Mouse (Mus musculus): Measurements from ENCODE around the gene Chrna1.

Chrna1 gene

DNA sequence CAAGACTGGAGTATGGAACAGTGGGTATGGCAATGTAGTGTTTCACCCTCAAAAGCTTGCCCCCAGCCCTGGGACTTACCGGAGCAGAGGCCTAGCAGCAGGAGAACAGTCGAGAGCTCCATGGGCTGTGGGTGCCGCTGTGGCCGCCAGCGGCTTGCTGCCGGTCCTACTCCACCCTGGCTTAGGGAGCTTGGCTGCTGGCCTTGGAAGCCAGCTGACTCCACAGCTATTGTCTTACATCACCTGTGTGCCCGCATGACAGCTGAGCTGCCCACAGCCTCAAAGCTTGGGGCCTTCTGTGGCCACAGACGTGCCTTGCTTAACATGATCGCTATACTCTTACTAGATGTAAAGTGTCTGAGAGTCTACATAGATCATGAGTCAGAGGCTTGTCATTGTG is at the start of gene Chrna1:
Gene Chrna1 (minus strand): TSS at position 173 of the 400 bp plus-strand sequence.
- DNase-seq: no peak

DNA sequence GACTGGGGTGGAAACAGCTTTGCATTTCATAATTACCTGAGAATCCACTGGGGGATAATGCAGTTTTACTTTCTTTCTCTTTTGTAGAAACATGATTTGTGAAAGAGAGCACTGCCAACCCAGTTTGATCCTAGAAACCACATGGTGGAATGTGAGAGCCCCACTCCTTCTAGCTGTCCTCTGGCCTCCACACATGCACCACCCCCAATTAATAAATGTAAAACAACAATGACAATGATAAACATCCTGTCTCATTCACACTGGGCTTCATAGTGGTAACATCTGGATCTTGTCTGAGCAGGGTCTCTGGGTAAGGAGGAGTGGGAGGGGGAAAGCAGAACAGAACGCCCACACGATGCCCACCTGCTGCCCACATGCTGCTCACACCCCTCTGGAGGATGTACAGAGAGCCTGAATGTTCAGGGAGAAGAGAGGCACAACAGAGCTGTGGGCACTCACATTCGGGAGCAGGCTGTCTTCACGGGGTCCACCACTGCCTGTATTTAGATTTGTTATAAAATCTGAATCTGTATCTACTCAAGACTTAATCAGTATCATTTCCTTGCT is 38.4 kb upstream of the Chrna1 start:
- no peak for DNase-seq

DNA sequence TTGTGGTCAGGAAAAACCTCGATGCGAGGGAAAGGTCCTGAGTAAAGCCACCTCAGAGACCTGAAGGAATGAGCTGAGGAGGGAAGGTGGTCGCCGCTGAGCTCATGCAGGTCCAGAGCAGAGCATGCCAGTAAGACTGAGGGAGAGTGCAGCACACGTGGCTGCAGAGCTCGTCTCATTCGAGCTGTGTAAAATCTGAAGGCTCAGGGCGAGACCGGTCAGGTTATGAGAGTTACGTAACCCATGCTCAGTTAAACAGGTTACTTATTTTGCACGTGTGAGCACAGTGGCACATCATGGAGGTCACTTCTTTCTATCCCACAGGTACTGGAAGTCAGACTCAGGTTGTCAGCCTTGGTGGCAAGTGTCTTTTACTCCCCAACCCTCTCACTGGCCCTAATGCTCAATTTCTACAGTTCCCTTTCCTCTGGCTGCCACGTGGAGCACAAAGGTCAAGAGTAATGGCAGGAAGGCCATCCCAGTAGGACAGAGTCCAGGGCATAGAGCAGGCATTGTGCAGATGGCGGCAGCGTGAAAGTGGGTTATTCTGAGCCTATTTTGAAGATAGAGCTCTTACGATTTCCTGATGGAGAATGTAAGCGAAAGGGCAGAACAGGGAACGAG is 36.4 kb upstream of the Chrna1 start:
- DNase-seq: no peak

DNA sequence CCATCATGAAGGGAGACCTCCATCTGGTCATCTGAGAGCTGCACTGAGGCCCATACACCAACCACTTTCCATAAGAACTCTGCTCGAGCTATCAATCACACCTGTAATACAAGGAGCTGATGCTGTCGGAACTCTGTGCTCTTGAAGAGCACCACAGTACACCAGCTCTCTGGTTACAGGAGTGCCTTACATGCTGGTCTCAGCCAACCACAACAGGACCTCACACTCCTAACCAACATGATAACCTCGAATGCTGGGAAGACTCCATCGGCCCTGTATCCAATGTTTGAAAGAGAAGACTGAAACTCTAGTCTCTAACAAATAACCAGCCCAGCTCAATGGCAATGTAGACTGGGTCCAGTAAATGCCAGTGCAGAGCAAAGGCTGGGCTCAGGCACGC is 35.3 kb upstream of the Chrna1 start:
- DNase-seq: no peak

DNA sequence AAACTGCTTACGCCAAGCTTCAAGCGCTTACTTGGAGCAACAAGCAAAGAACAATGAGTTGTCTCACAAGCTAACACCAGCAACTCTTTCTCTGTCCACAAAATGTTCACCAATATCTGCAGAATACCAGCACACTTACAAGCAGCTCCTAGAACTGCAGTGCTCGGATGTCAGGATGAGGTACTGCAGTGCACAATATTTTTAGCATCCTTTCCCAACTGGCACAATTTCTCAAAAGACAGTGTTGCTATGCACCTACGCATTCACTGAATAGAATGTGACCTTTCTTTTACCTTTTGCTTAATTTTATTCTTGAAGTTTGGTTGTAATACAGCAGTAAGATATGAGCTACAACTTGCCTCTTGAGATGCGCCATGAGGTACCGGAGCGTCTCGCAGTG is 34.2 kb upstream of the Chrna1 start:
- no peak for DNase-seq

GRCm38 (mm10) chr2:73612941-73613340 is 32.8 kb upstream of the Chrna1 start:
- DNase-seq: no peak

- no peak for DNase-seq
These were observed 32.3 kb upstream of the Chrna1 start for GRCm38 (mm10) chr2:73612367-73612914.

- DNase-seq: no peak
These were observed 31.7 kb upstream of the Chrna1 start for GRCm38 (mm10) chr2:73611798-73612197.

GRCm38 (mm10) chr2:73609724-73610210 is 29.6 kb upstream of the Chrna1 start:
- no peak for DNase-seq

DNA sequence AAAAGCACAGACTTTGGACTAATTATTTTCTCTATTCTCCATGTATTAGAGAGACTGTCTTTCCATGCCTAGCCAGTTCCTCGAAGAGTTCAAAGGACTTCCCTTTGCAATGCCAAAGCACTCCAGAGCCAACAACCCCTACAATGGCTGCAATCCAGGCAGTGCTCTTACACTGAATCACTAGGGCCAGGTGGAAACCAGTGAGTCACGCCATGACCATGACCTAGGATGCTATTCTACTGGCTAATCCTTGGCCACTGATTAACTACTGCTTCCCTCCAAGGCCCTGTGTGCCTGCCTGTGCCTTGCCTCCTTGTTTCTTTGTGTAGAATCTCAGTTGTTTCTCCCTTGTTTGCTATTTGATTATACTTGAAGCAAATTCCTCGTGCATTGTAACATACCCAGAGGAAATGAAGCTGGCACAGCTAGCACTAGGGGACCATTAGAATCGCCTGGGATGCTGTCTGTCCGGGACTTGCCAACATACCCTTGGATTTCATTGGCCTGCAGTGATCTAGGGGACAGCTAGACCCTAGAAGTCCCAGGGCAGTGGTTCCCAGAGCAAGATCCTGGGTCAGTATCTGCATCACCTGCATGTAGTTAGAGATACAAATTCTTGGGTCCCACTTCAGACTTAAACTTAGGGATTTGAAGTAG is 29.1 kb upstream of the Chrna1 start:
- no peak for DNase-seq

- no peak for DNase-seq
These were observed 28.3 kb upstream of the Chrna1 start for GRCm38 (mm10) chr2:73608391-73608790.

DNA sequence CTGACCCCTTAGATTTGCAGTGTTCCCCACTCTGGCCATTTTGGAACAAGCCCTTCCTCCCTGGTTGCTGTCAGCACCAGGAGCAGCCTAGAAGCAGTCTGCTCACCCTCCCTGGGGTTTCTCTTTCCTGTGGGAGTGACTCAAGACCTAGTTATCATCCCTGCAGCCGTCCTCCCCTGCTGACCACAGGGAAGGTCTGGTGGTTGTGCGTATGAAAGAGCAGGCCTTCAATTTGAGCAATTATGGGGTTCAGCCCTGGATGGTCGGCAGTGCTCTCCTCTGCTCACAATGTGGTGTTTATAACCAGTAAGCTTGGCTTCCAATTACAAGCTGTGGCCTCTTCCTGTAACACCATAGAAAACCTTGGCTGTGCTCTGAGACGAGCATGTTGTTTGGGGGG is 27.5 kb upstream of the Chrna1 start:
- DNase-seq: no peak

- DNase-seq: no peak
These were observed 27.0 kb upstream of the Chrna1 start for GRCm38 (mm10) chr2:73607146-73607545.

DNA sequence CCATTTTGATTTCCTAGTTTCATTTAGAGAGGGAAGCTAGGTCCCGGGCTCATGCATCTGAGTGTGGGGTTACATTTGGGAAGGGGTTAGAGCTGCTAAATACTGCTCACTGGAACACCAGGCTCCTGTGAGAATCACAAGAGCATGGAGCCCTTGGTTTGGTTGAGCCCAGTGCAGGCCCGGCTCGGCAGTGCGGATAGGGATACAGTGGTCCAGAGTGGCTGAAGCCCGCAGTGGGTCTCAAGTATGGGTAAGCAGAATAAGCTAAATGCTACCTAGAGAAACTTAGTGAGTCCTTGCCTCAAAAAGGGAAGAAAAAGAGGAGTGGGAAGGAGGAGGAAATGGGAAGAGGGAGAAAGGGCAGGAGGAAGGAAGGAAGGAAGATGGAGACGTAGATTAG is 26.5 kb upstream of the Chrna1 start:
- DNase-seq: no peak

- DNase-seq: no peak
These were observed 24.9 kb upstream of the Chrna1 start for GRCm38 (mm10) chr2:73605077-73605476.

- DNase-seq: no peak
These were observed 24.4 kb upstream of the Chrna1 start for GRCm38 (mm10) chr2:73604579-73604978.

DNA sequence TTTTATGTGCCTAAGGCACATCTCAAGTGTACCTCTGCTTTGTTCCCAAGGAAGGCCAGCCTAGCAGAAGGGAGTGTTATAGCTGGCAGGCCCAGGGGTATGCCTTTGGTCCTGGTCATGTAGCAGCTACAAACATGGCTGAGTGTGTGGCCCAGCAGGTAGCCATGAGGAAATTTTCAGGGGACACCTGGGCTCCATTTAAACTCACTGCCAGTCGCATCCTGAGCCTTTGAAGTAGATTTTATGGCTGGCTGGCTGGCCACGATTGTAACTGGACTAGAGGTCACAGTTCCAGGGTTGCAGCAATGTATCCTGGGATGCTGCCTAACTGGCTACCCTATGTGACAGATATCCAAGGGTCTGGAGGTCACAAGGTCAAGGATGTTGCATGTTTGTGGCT is 20.5 kb upstream of the Chrna1 start:
- DNase-seq: no peak

- no peak for DNase-seq
These were observed 17.6 kb upstream of the Chrna1 start for GRCm38 (mm10) chr2:73597772-73598171.

- DNase-seq: no peak
These were observed 16.6 kb upstream of the Chrna1 start for GRCm38 (mm10) chr2:73596786-73597185.

DNA sequence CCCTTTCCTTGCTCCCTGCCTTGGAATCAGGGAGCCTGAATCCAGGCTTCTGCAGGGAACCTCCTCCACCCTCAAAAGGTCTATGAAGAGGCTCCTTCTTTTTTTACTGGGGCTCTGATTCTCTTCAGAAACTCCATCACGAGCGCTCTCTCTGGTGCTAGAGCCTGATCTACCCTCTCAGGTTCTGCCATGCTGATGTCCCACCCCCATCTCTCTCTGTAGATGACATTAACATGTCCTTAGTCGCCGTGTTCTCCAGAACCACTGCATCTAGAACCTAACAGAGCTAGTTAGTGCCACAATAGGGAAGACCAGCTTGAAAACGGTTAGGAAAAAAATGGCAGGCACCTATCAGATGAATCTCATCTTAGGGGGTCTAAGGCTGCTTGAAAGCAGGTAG is 16.2 kb upstream of the Chrna1 start:
- DNase-seq: no peak

GRCm38 (mm10) chr2:73593101-73593439 is 12.9 kb upstream of the Chrna1 start:
- DNase-seq: no peak

DNA sequence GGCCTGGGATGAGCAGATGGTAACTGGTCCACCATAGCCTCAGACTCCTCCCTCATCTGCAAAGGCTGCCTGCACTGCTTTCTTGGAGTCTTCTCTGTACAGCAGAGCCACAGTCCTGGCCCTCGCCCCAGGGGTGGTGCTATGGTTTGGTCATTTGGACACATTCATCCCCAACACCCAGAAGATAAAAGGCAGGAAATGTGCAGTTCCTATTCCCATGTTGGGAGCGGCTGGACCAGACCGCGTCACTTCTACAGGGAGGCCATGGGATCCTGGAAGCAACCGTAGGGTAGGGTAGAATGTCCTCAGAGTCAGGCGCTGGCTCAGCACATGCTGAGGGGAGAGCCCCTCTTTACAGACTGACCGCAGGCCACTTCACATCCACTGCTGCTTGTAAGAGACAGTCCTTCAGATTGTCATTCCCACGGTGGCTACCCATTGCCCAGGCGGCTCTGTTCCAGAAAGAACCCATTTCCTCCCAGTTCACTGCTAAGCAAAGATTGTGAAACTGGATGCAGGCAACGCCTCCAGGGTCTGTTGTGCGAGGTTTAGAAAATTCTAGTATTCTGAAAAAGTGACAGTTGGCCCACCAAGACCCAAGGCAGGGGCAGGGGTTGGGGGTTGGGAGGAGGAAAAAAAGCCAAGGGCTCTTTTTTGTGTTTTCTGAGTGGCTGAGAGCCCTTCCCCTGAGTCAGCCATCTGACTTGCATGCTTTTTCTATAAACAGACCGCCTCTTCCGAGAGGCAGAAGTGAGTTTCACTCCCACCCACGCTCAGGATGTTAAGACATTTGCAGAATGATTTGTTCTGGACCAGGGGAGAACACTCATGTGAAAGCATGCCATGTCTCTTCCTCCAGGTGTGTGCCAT is 12.3 kb upstream of the Chrna1 start:
- no peak for DNase-seq

- DNase-seq: no peak
These were observed 11.1 kb upstream of the Chrna1 start for GRCm38 (mm10) chr2:73591246-73591645.

Data from thymus, adult 18-20 months (tissue).